Mouse (Mus musculus): ENCODE data around the gene Camk1d.
"Not testable (repeated sequence)": the region's sequence is repeated elsewhere in the genome, so short reads cannot be mapped to it uniquely, and the experiment has no call there.

Camk1d gene

GRCm38 (mm10) chr2:5262279-5262678, 452.0 kb downstream of the Camk1d start:
- no peak for DNase-seq (ENCODE audit: low spot score in 2 of 2)

DNA sequence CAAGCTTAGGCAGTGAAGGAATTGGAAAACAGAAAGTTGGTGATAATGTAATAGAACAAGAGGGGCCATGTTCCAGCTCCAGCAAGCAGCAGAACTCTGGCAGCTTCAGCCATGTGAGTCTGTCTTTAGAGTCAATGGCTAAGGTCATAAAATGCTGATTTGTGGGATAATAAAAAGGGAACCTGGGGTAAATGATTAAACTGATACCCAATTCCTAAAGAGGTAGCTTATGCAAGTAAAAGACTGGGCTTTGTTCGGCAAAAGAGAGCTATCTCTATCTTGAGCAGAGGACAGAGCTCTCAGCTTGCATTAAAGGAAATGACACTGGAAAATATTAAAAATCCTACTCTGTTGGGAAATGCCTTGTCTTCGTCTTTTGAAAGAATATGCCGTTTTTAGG, 456.1 kb downstream of the Camk1d start:
- DNase-seq (ENCODE audit: low spot score in 2 of 2), result no peak

GRCm38 (mm10) chr2:5249969-5250368, 464.3 kb downstream of the Camk1d start:
- DNase-seq (ENCODE audit: low spot score in 2 of 2), result peak; percentile 35 to 45

DNA sequence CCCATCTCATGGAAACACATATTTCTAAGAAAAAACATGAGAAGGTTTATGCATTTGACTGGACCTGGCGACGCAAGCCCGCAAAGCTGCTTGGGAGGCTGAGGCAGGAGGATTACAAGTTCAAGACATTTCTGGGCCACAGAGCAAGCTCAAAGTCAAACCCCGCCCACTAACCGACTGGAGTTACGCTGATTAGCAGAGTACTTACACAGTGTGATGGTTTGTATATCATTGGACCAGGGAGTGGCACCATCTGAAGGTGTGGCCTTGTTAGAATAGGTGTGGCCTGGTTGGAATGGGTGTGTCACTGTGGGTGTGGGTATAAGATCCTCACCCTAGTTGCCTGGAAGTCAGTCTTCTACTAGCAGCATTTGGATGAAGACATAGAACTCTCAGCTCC, 465.1 kb downstream of the Camk1d start:
- DNase-seq (ENCODE audit: low spot score in 2 of 2), result not testable (repeated sequence)

All from heart, adult 9 months (tissue).